Mouse (Mus musculus) midbrain, embryonic 16.5 days (tissue): Measurements from ENCODE around the gene Serpini1. TPM values are rescaled to one million over a fixed set of nuclear protein-coding genes. Genes with fewer than 3 reads are reported as not detected.
A peak's percentile ranks its signal among the peaks of the same experiment; 100 is the strongest.
"Not testable (repeated sequence)": the region's sequence is repeated elsewhere in the genome, so short reads cannot be mapped to it uniquely, and the experiment has no call there.

ENCODE experiments used
- ATAC-seq: fragments of 200-750 bp; cut with Nextera tagmentation; 2 replicates; pipeline ENCODE4 v1.8.0; 2017; ENCODE audit warnings: moderate TSS enrichment
- H3K27ac ChIP-seq: fragments of 300-500 bp; sonication (generic); 2 replicates; pipeline ENCODE4 v1.5.1; 2014; ENCODE audit warnings: mild to moderate bottlenecking, low read length, mixed read lengths
- H3K27me3 ChIP-seq: fragments of 300-500 bp; sonication (generic); 2 replicates; pipeline ENCODE4 v1.6.1; 2014; ENCODE audit warnings: low read depth, low read length, mixed read lengths; ENCODE audit not compliant: control insufficient read depth, insufficient read depth
- H3K36me3 ChIP-seq: fragments of 300-500 bp; sonication (generic); 2 replicates; pipeline ENCODE4 v1.6.1; 2014; ENCODE audit warnings: mild to moderate bottlenecking, low read length, moderate library complexity, mixed read lengths; ENCODE audit not compliant: control insufficient read depth, insufficient read depth
- H3K4me1 ChIP-seq: fragments of 300-500 bp; sonication (generic); 2 replicates; pipeline ENCODE4 v1.6.1; 2014; ENCODE audit warnings: mild to moderate bottlenecking, low read length, mixed read lengths; ENCODE audit not compliant: control insufficient read depth, insufficient read depth
- H3K4me2 ChIP-seq: fragments of 300-500 bp; sonication (generic); 2 replicates; pipeline ENCODE4 v1.6.1; 2014; ENCODE audit warnings: mild to moderate bottlenecking, low read length, mixed read lengths
- H3K4me3 ChIP-seq: fragments of 300-500 bp; sonication (generic); 2 replicates; pipeline ENCODE4 v1.5.1; 2014; ENCODE audit warnings: low read depth, mild to moderate bottlenecking, low read length, moderate library complexity, mixed read lengths
- H3K9ac ChIP-seq: fragments of 300-500 bp; sonication (generic); 2 replicates; pipeline ENCODE4 v1.6.1; 2014; ENCODE audit warnings: low read depth, low read length, mixed read lengths
- H3K9me3 ChIP-seq: fragments of 300-500 bp; sonication (generic); replicated peaks from 2 replicates; pipeline ENCODE4 v1.6.1; 2014; ENCODE audit warnings: mild to moderate bottlenecking, low read length, mixed read lengths; ENCODE audit not compliant: control insufficient read depth, poor library complexity, severe bottlenecking
- WGBS: fragments of 180-500 bp; shearing (Covaris S2); extraction: QIAGEN DNeasy Blood & Tissue Kit; methylation state at CpG from one replicate; pipeline ENCODE4 v1.1.7; 2014; 5-methylcytosine and 5-hydroxymethylcytosine counted together
- polyA plus RNA-seq: library from polyadenylated mRNA; unstranded; fragments of >200 nt; fragmentation: Nextera tagmentation; extraction: Ambion mirVana; gene quantifications from 2 replicates; pipeline ENCODE4 v1.2.1, GENCODE M21; 2015

Gene Serpini1
- polyA plus RNA-seq, 1 experiment from 2014 or later, result 145 TPM

GRCm38 (mm10) chr3:75624627-75625026, 67.3 kb downstream of the Serpini1 start:
- Histone ChIP-seq H3K4me3 (no peak overlapping the region), H3K9me3 (no peaks in the 10 kb centered on the region), H3K9ac (no peak overlapping the region), H3K27me3 (no peaks in the 10 kb centered on the region), H3K4me2 (no peak overlapping the region), H3K27ac (no peak overlapping the region), H3K36me3 (no peaks in the 10 kb centered on the region), H3K4me1 (no peaks in the 10 kb centered on the region)
- no peak for ATAC-seq
- WGBS, result 88% methylated on average over 2 of the region's 2 CpGs

- Histone ChIP-seq H3K4me1 (0 out of 2 replicates have a peak, but pooled peaks cover 2% of the 10 kb centered on the region), H3K9ac (no peak overlapping the region), H3K9me3 (no peaks in the 10 kb centered on the region), H3K4me2 (no peak overlapping the region), H3K36me3 (no peaks in the 10 kb centered on the region), H3K27ac (no peak overlapping the region), H3K4me3 (no peak overlapping the region), H3K27me3 (no peaks in the 10 kb centered on the region)
- ATAC-seq, result no peak
- WGBS, result 85% methylated on average over 4 of the region's 4 CpGs
Observed at GRCm38 (mm10) chr3:75630988-75631615, 73.8 kb downstream of the Serpini1 start.

- H3K4me2 ChIP-seq, result no peak overlapping the region
- no peaks in the 10 kb centered on the region for H3K36me3 ChIP-seq
- no peaks in the 10 kb centered on the region for H3K9me3 ChIP-seq
- no peak overlapping the region for H3K4me3 ChIP-seq
- ATAC-seq, result peak; percentile 52; the same call in 1 of the 2 replicates
- no peaks in the 10 kb centered on the region for H3K27me3 ChIP-seq
- H3K4me1 ChIP-seq, result 0 out of 2 replicates have a peak, but pooled peaks cover 2% of the 10 kb centered on the region
- peak overlapping the region; percentile 45 for H3K27ac ChIP-seq
- H3K9ac ChIP-seq, result 0 out of 2 replicates have a peak overlapping the region, but pooled peaks have one; percentile 4
- 79% methylated on average over 1 of the region's 1 CpGs for WGBS
Observed at GRCm38 (mm10) chr3:75633221-75633620, 75.9 kb downstream of the Serpini1 start.

GRCm38 (mm10) chr3:75633635-75634034, 76.3 kb downstream of the Serpini1 start:
- H3K9me3 ChIP-seq, result no peaks in the 10 kb centered on the region
- 0 out of 2 replicates have a peak overlapping the region, but pooled peaks have one; percentile 4 for H3K9ac ChIP-seq
- ATAC-seq, result peak; percentile 80
- H3K4me1 ChIP-seq, result 0 out of 2 replicates have a peak, but pooled peaks cover 2% of the 10 kb centered on the region
- no peak overlapping the region for H3K4me3 ChIP-seq
- H3K27ac ChIP-seq, result peak overlapping the region; percentile 45
- no peaks in the 10 kb centered on the region for H3K27me3 ChIP-seq
- no peak overlapping the region for H3K4me2 ChIP-seq
- WGBS, result 41% methylated on average over 4 of the region's 4 CpGs
- no peaks in the 10 kb centered on the region for H3K36me3 ChIP-seq

- 0 out of 2 replicates have a peak, but pooled peaks cover 2% of the 10 kb centered on the region for H3K4me1 ChIP-seq
- H3K4me2 ChIP-seq, result no peak overlapping the region
- no peaks in the 10 kb centered on the region for H3K27me3 ChIP-seq
- no peak overlapping the region for H3K27ac ChIP-seq
- no peak overlapping the region for H3K9ac ChIP-seq
- H3K4me3 ChIP-seq, result no peak overlapping the region
- no peak for ATAC-seq
- no peaks in the 10 kb centered on the region for H3K9me3 ChIP-seq
- 93% methylated on average over 1 of the region's 1 CpGs for WGBS
- no peaks in the 10 kb centered on the region; the same call in 1 of the 2 replicates for H3K36me3 ChIP-seq
Observed at GRCm38 (mm10) chr3:75635648-75636047, 78.3 kb downstream of the Serpini1 start.

- H3K9ac ChIP-seq, result no peak overlapping the region
Observed at GRCm38 (mm10) chr3:75639546-75639945, 82.2 kb downstream of the Serpini1 start.

GRCm38 (mm10) chr3:75647542-75647941, 90.2 kb downstream of the Serpini1 start:
- Histone ChIP-seq H3K9me3 (no peaks in the 10 kb centered on the region), H3K4me3 (no peak overlapping the region), H3K4me2 (no peak overlapping the region), H3K4me1 (no peaks in the 10 kb centered on the region), H3K36me3 (no peaks in the 10 kb centered on the region), H3K9ac (no peak overlapping the region), H3K27ac (no peak overlapping the region), H3K27me3 (no peaks in the 10 kb centered on the region)
- no peak for ATAC-seq

More at GRCm38 (mm10) chr3:75639546-75639945, 82.2 kb downstream of the Serpini1 start:
- no peak for ATAC-seq
- 78% methylated on average over 1 of the region's 1 CpGs for WGBS
- no peak overlapping the region for H3K4me3 ChIP-seq
- no peak overlapping the region for H3K27ac ChIP-seq
- H3K4me2 ChIP-seq, result no peak overlapping the region
- no peaks in the 10 kb centered on the region for H3K4me1 ChIP-seq
- H3K27me3 ChIP-seq, result no peaks in the 10 kb centered on the region
- no peaks in the 10 kb centered on the region; the same call in 1 of the 2 replicates for H3K36me3 ChIP-seq
- no peaks in the 10 kb centered on the region for H3K9me3 ChIP-seq

GRCm38 (mm10) chr3:75648226-75648625, 90.9 kb downstream of the Serpini1 start:
- H3K4me3 ChIP-seq, result no peak overlapping the region
- 85% methylated on average over 1 of the region's 1 CpGs for WGBS
- no peaks in the 10 kb centered on the region for H3K9me3 ChIP-seq
- H3K27ac ChIP-seq, result no peak overlapping the region
- H3K9ac ChIP-seq, result no peak overlapping the region
- no peak overlapping the region for H3K4me2 ChIP-seq
- H3K4me1 ChIP-seq, result no peaks in the 10 kb centered on the region
- no peak for ATAC-seq
- H3K27me3 ChIP-seq, result no peaks in the 10 kb centered on the region
- H3K36me3 ChIP-seq, result no peaks in the 10 kb centered on the region

- not testable (repeated sequence) for H3K27me3 ChIP-seq, ATAC-seq, H3K9ac ChIP-seq, H3K4me2 ChIP-seq, H3K27ac ChIP-seq, H3K4me3 ChIP-seq, H3K36me3 ChIP-seq, H3K4me1 ChIP-seq, H3K9me3 ChIP-seq
- WGBS, result 58% methylated on average over 4 of the region's 4 CpGs
Observed at GRCm38 (mm10) chr3:75650416-75651154, 93.2 kb downstream of the Serpini1 start.
